Mouse (Mus musculus) MEL (cell line): Measurements from ENCODE around the gene Ncoa3. TPM values are rescaled to one million over a fixed set of nuclear protein-coding genes. Genes with fewer than 3 reads are reported as not detected.

Experiments
- DNase-seq: peaks from one replicate; pipeline ENCODE4 v3.0.0; 2011; ENCODE audit warnings: low read depth, low spot score
- H3K27ac ChIP-seq: 2 replicates; pipeline ENCODE4 v1.5.1; 2012; ENCODE audit warnings: low read depth, mild to moderate bottlenecking, control low read depth, low read length, moderate library complexity; ENCODE audit not compliant: control insufficient read depth
- H3K27me3 ChIP-seq, 2 experiments: fragments of 150-350 bp in 1 of 2; sonication (generic) in 1 of 2; 2 replicates each; pipeline ENCODE4 v1.6.1; 2012; ENCODE audit warnings: low read length in 2 of 2, mild to moderate bottlenecking in 2 of 2, improper control_type of control experiment in 1 of 2, moderate library complexity in 1 of 2; ENCODE audit not compliant: insufficient read depth in 2 of 2, control insufficient read depth in 1 of 2
- H3K36me3 ChIP-seq, 2 experiments: 2 replicates each; pipeline ENCODE4 v1.6.1; 2012 to 2014; ENCODE audit warnings: low read length in 2 of 2, improper control_type of control experiment in 1 of 2, inconsistent platforms in 1 of 2, mild to moderate bottlenecking in 1 of 2; ENCODE audit not compliant: insufficient read depth in 2 of 2, control insufficient read depth in 1 of 2
- H3K4me1 ChIP-seq, 2 experiments: fragments of 150-350 bp in 1 of 2; sonication (generic) in 1 of 2; 2 replicates each; pipeline ENCODE4 v1.6.1; 2012; ENCODE audit warnings: low read length in 2 of 2, improper control_type of control experiment in 1 of 2, mild to moderate bottlenecking in 1 of 2; ENCODE audit not compliant: insufficient read depth in 2 of 2, control insufficient read depth in 1 of 2
- H3K4me3 ChIP-seq, 2 experiments: fragments of 150-350 bp in 1 of 2; sonication (generic) in 1 of 2; 2 replicates each; pipeline ENCODE4 v1.5.1; 2012; ENCODE audit warnings: low read depth in 2 of 2, low read length in 2 of 2, mild to moderate bottlenecking in 2 of 2, moderate library complexity in 2 of 2, control low read depth in 1 of 2, improper control_type of control experiment in 1 of 2; ENCODE audit not compliant: control insufficient read depth in 1 of 2, insufficient read depth in 1 of 2
- H3K79me2 ChIP-seq: 2 replicates; pipeline ENCODE4 v1.6.1; 2012; ENCODE audit warnings: mild to moderate bottlenecking, low read length, moderate library complexity; ENCODE audit not compliant: control insufficient read depth, poor library complexity, insufficient read depth
- H3K9ac ChIP-seq: 2 replicates; pipeline ENCODE4 v1.6.1; 2012; ENCODE audit warnings: low read depth, mild to moderate bottlenecking, control low read depth, low read length, moderate library complexity; ENCODE audit not compliant: control insufficient read depth, poor library complexity, severe bottlenecking
- H3K9me3 ChIP-seq: fragments of 150-350 bp; sonication (generic); replicated peaks from 2 replicates; pipeline ENCODE4 v1.6.1; 2012; ENCODE audit warnings: mild to moderate bottlenecking, low read length, improper control_type of control experiment, moderate library complexity; ENCODE audit not compliant: insufficient read depth
- E2F4 ChIP-seq: IDR thresholded peaks from 2 replicates; pipeline ENCODE4 v1.6.1; 2011; ENCODE audit warnings: low read depth, low read length, improper control_type of control experiment, borderline replicate concordance
- EP300 ChIP-seq, 2 experiments: IDR thresholded peaks; 2 replicates each; pipeline ENCODE4 v1.6.1; 2011; ENCODE audit warnings: improper control_type of control experiment in 2 of 2, low read length in 2 of 2, low read depth in 1 of 2, mild to moderate bottlenecking in 1 of 2
- ETS1 ChIP-seq: IDR thresholded peaks from 2 replicates; pipeline ENCODE4 v1.6.1; 2012; ENCODE audit warnings: low read depth, mild to moderate bottlenecking, inconsistent platforms, low read length, improper control_type of control experiment, moderate library complexity
- JUND ChIP-seq: IDR thresholded peaks from 2 replicates; pipeline ENCODE4 v1.6.1; 2011; ENCODE audit warnings: low read depth, mild to moderate bottlenecking, improper control_type of control experiment, low read length
- MAFK ChIP-seq: IDR thresholded peaks from 2 replicates; pipeline ENCODE4 v1.6.1; 2011; ENCODE audit warnings: low read depth, mild to moderate bottlenecking, low read length, improper control_type of control experiment, borderline replicate concordance
- MAX ChIP-seq: IDR thresholded peaks from 2 replicates; pipeline ENCODE4 v1.6.1; 2011; ENCODE audit warnings: low read length, improper control_type of control experiment
- MAZ ChIP-seq: IDR thresholded peaks from 2 replicates; pipeline ENCODE4 v1.6.1; 2012; ENCODE audit warnings: low read depth, mild to moderate bottlenecking, inconsistent platforms, low read length, improper control_type of control experiment
- MEF2A ChIP-seq: IDR thresholded peaks from 2 replicates; pipeline ENCODE4 v1.6.1; 2014; ENCODE audit warnings: low read depth, mild to moderate bottlenecking, inconsistent platforms, low read length, improper control_type of control experiment; ENCODE audit not compliant: poor library complexity, insufficient replicate concordance, severe bottlenecking; ENCODE audit errors: extremely low read depth
- MYC ChIP-seq: IDR thresholded peaks from 2 replicates; pipeline ENCODE4 v1.6.1; 2011; ENCODE audit warnings: low read depth, mild to moderate bottlenecking, low read length, improper control_type of control experiment, moderate library complexity
- NELFE ChIP-seq: IDR thresholded peaks from 2 replicates; pipeline ENCODE4 v1.6.1; 2011; ENCODE audit warnings: low read depth, low read length, improper control_type of control experiment
- POLR2A ChIP-seq, 2 experiments: IDR thresholded peaks; 2 replicates each; pipeline ENCODE4 v1.6.1; 2011 to 2012; ENCODE audit warnings: low read length in 2 of 2, mild to moderate bottlenecking in 2 of 2, control low read depth in 1 of 2, improper control_type of control experiment in 1 of 2, low read depth in 1 of 2, moderate library complexity in 1 of 2; ENCODE audit not compliant: control insufficient read depth in 1 of 2, insufficient read depth in 1 of 2, poor library complexity in 1 of 2
- POLR2AphosphoS5 ChIP-seq: IDR thresholded peaks from 2 replicates; pipeline ENCODE4 v1.6.1; 2012; ENCODE audit warnings: low read depth, borderline replicate concordance, mild to moderate bottlenecking, inconsistent platforms, low read length, moderate library complexity, mixed read lengths
- SIN3A ChIP-seq: IDR thresholded peaks from 2 replicates; pipeline ENCODE4 v1.6.1; 2012; ENCODE audit warnings: low read length, improper control_type of control experiment, inconsistent platforms
- SMC3 ChIP-seq: IDR thresholded peaks from 2 replicates; pipeline ENCODE4 v1.6.1; 2011; ENCODE audit warnings: low read depth, low read length, improper control_type of control experiment
- TCF12 ChIP-seq: IDR thresholded peaks from 2 replicates; pipeline ENCODE4 v1.6.1; 2014; ENCODE audit warnings: low read depth, mild to moderate bottlenecking, inconsistent platforms, low read length, improper control_type of control experiment, moderate library complexity
- UBTF ChIP-seq: IDR thresholded peaks from 2 replicates; pipeline ENCODE4 v1.6.1; 2012; ENCODE audit warnings: low read depth, mild to moderate bottlenecking, inconsistent platforms, low read length, improper control_type of control experiment, moderate library complexity, borderline replicate concordance; ENCODE audit not compliant: insufficient read depth
- USF1 ChIP-seq: IDR thresholded peaks from 2 replicates; pipeline ENCODE4 v1.6.1; 2014; ENCODE audit warnings: low read depth, mild to moderate bottlenecking, inconsistent platforms, low read length, improper control_type of control experiment, moderate library complexity
- USF2 ChIP-seq, 2 experiments: IDR thresholded peaks; 2 replicates each; pipeline ENCODE4 v1.6.1; 2011 to 2012; ENCODE audit warnings: improper control_type of control experiment in 2 of 2, low read length in 2 of 2, borderline replicate concordance in 1 of 2, inconsistent platforms in 1 of 2, low read depth in 1 of 2, mild to moderate bottlenecking in 1 of 2; ENCODE audit not compliant: insufficient read depth in 1 of 2
- polyA plus RNA-seq, 2 experiments: library from polyadenylated mRNA; stranded (reverse) in 1 of 2; unstranded in 1 of 2; fragments of >175 nt in 1 of 2; fragments of >200 nt in 1 of 2; gene quantifications; 2 replicates each; pipeline versions ENCODE4 v1.2.1 to v1.2.4; 2012; ENCODE audit warnings: low replicate concordance in 2 of 2, low read depth in 1 of 2; ENCODE audit not compliant: insufficient read length in 2 of 2, insufficient read depth in 1 of 2, missing spikeins in 1 of 2
- total RNA-seq: library from RNA; depleted of rRNA; stranded (reverse); fragments of 300-350 nt; gene quantifications from 2 replicates; pipeline ENCODE4 v1.2.3, GENCODE M21; 2012

Gene Ncoa3
- total and polyA plus RNA-seq, 3 experiments, result 5.7 to 19.8 (median 10.3) TPM

DNA sequence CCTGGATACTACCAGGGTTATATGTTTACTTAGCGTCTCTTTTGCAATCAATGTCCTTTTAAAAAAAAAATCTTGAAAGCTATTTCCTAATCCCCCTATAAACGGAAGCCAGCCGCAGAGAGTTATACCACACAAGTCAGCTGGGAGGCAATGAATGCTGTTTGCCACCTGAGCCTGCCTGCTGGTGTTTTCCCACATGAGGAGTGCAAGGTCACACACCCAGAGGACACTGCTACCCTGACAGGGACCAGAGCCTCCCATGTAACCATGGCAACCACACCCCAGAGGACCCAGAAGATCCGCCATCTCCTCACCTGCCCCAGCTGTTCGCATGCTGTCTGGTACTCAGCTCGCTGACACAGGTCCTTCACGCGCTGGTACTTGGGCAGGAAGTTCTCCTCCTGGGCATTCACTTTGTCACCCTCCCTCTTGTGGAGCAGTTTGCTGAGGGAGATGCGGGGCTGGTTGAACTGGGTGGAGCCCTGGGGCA, 91.2 kb downstream of the Ncoa3 start:
- Histone ChIP-seq H3K79me2 (no peaks in the 10 kb centered on the region), H3K4me1 (peaks cover 0 to 3% of the 10 kb centered on the region in 2 experiments; a peak in 1 of 4 replicates), H3K9me3 (no peaks in the 10 kb centered on the region), H3K36me3 (no peaks in the 10 kb centered on the region), H3K4me3 (no peak overlapping the region), H3K27ac (no peak overlapping the region), H3K9ac (no peak overlapping the region), H3K27me3 (no peaks in the 10 kb centered on the region)
- TF ChIP-seq SMC3 (no peak), JUND (no peak), USF2 (IDR thresholded peaks at IDR 0.05; ENCODE audit: borderline replicate concordance in 1 of 2, insufficient read depth in 1 of 2, low read depth in 1 of 2, low read length in 2 of 2) (no peak)
- DNase-seq, result no peak

DNA sequence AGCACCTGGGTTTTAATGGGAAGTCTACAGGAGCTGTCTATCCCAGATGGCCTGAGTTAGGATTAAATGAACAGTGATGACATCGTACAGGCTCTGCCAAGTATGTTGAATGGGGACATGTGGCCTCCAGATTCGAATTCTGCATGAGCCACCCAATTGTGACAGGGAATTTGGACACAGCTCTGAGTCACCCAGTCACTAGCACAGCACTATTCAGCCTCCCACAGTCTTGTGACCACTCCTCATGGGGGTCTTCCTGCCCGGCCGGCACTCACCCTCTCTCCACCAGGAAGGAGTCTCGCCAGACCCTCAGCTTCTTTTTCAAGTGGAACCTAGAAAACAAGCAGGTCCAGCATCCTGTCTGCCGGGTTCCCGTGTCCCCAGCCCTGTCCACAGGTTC, 91.7 kb downstream of the Ncoa3 start:
- peaks cover 0 to 3% of the 10 kb centered on the region in 2 experiments; a peak in 1 of 4 replicates for H3K4me1 ChIP-seq
- TF ChIP-seq USF1 (no peak), MEF2A (no peak), ETS1 (no peak), POLR2AphosphoS5 (no peak), UBTF (no peak), USF2 (IDR thresholded peaks at IDR 0.05; ENCODE audit: borderline replicate concordance in 1 of 2, insufficient read depth in 1 of 2, low read depth in 1 of 2, low read length in 2 of 2) (no peak), E2F4 (no peak), NELFE (no peak), MYC (no peak), TCF12 (no peak), SIN3A (no peak), POLR2A (IDR thresholded peaks at IDR 0.05; ENCODE audit: control insufficient read depth in 1 of 2, insufficient read depth in 1 of 2, low read depth in 1 of 2, low read length in 2 of 2, poor library complexity in 1 of 2) (no peak), MAFK (no peak), MAX (no peak), SMC3 (no peak), MAZ (no peak), EP300 (IDR thresholded peaks at IDR 0.05; ENCODE audit: low read depth in 1 of 2, low read length in 2 of 2) (no peak)
- H3K9me3 ChIP-seq, result no peaks in the 10 kb centered on the region
- no peak overlapping the region for H3K9ac ChIP-seq
- no peaks in the 10 kb centered on the region for H3K27me3 ChIP-seq
- H3K36me3 ChIP-seq, result no peaks in the 10 kb centered on the region
- H3K79me2 ChIP-seq, result no peaks in the 10 kb centered on the region
- H3K4me3 ChIP-seq, result no peak overlapping the region
- no peak for DNase-seq
- no peak overlapping the region for H3K27ac ChIP-seq
